Mouse (Mus musculus) thymus, adult 18-20 months (tissue): Measurements from ENCODE around the gene Tcp10a.
"Not testable (repeated sequence)": the region's sequence is repeated elsewhere in the genome, so short reads cannot be mapped to it uniquely, and the experiment has no call there.

Experiments used
- DNase-seq, 2 experiments: peaks; one replicate each; pipeline ENCODE4 v3.0.0; 2022; ENCODE audit warnings: mixed read lengths in 2 of 2

The Tcp10a gene

DNA sequence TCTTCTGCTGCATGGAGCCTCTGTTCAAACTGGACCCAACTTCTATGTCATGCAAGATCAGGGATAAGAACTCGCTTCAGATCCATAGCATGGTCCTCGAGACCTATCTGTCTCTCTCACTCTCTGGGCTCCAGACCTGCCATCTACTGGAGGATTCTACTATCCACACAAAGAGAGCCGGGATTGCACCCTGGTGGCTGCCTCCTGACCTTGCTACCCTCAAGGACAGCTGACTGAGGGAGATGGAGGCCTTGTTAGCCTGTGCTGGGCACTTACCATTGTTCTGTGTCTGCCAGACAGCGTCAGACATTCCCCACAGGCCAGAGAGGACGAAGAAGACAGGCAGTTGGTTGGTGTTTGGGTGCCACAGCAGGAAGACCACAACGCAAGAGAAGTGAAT lies 45.0 kb downstream of the Tcp10a start:
- not testable (repeated sequence) for DNase-seq

DNA sequence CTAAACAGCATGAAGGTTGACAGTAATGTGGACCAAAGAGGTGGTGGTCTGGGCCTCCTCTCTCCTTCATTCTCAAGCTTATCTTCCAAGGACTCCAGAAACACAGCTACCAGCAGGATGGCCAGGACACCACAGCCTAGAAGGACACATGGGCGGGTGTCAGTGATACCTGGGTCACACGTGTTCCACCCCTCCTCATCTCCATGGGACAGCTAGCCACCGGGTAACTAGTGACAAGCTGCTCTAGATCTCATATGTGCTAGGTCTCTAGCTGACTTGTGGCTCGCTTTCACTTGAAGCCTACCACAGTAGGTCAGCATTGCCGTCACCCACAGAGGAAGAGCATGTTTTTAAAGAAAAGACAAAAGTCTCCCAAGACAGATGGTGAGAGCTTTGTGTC lies 47.4 kb downstream of the Tcp10a start, which contains the start of gene Gm49630:
Gene Gm49630, minus strand, starts transcription at position 101 of the 400 bp plus-strand sequence.
- DNase-seq, result not testable (repeated sequence)

DNA sequence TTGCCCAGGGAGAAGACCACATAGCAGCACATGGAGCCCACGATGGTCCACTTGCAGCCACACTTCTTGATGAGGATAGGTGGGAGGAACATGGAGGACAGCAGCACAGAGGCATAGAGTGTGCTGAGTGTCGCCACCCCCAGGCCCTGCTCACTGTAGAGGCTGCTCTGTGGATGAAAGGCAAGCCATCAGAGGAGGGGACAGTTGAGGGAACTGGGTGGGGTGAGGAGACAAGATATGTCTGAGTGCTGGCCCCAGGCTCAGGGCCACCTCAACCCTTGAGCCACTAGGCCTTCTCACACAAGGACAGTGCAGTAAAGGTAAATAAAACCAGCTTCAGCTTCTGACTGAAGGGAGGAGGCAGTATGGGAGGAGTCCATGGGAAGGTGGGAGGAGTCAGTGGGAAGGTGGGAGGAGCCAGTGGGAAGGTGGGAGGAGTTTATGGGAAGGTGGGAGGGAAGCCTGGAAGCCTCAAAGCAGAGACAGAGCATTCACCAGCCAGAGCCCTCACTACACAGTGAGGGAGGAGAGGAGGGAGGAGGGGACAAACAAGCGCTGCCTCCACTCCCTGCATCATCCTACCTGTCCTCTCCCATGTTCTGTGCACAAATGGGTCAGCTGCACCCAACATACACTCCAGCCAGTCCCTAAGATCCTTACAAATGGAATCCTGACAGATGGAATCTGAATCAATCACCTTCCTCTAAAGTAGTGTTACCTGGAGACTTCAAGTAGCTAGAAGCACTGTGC lies 52.7 kb downstream of the Tcp10a start:
- not testable (repeated sequence) for DNase-seq

DNA sequence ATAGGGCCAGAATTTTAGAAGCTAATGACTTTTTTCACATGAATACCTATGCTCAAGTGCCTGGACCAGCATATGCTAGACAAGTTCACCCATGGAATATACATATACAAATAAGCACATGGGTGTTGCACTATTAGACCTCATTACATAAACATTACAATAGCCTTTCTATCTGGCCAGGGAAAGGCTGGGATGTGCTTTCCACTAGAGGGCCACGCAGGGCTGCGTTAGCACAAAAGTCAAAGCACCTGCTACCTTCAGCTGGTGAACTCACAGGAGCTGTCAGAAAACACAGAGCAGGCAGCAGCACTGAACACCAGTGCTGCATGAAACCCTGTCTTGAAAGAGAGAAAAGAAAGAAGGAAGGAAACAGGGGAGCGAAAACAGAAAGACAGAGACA lies 53.5 kb downstream of the Tcp10a start:
- not testable (repeated sequence) for DNase-seq

DNA sequence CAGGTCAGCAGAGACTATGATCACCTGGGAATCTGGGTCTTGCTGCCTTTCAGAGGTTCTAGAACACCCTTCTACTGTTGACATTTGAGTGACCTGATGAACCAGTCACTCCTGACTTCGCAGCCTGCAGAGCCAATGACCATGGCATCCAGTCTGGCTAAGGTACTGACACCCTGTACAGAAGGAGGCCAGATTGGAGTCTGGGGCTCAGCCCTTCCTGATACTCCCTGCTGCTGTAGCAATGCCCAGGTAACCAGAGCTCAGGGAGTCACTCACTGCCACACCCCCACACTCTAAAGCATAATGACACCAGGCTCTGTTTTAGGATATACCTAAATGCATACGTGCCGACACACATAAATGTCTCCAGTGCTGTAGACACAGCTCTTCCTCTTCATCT lies 58.3 kb downstream of the Tcp10a start:
- not testable (repeated sequence) for DNase-seq

DNA sequence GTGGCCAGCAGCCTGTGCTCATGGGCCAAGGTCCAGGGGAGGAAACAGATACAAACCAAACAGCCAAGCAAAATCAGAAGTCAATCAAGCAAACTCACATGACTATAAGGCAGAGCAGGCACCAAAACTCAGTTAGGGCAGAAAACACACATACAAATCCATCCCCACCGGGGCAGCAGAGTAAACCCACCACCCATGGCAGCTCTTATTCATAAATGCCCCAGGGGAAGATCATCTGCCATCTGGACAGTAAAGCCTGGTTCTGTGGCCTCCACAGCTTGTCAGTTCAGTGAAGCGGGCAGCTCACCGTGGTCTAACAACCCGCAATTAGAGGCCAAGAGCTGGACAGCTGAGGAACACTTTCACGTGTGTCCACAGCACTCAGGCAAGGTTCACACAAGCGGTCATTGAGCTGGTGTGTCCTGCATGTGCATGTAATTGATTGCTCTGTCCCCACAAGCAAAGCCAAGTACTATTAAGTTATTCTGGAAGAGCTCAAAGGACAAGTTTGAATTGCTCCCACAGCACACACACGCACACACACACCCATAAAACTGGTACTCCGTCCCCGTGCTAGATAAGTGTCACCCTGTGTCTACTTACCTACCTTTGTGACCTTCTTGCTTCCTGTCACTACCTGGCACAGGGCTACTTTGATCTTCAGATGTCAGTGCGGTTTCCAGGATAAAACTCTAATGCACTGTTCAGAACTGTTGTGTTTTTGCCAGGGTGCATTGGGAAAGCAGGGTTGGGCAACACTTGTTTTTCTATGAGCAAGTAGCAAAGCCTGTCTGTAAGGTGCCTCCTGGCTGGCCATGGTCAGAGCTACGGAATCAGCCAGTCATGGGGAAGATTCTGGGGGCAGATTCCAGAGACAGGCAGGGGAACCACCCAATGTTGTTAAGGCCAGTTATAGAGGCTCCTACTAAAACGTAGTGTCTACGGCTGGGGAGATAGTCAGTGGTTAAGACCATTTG lies 59.0 kb downstream of the Tcp10a start:
- not testable (repeated sequence) for DNase-seq

DNA sequence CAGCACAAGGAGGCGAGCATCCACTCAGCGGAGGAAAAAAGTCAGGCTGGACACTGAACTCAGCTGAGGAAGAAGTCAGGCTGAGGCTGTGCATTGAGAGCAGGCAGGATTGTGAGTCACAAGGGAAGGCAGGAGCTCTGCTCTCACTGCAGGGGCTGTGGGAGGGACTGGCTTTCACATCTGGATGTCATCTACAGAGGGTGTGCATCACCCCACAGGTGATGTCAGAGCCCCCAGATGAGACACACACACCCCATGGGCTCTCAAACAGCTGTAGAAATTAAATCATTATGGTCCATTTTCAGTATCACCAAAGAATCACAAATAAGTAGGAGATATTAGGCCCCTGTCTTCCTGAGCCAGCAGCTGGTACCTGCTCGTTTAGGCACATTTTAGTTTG lies 60.9 kb downstream of the Tcp10a start, which contains the start of gene Unc93a2:
Gene Unc93a2, minus strand, starts transcription at position 101 of the 400 bp plus-strand sequence.
- not testable (repeated sequence) for DNase-seq

DNA sequence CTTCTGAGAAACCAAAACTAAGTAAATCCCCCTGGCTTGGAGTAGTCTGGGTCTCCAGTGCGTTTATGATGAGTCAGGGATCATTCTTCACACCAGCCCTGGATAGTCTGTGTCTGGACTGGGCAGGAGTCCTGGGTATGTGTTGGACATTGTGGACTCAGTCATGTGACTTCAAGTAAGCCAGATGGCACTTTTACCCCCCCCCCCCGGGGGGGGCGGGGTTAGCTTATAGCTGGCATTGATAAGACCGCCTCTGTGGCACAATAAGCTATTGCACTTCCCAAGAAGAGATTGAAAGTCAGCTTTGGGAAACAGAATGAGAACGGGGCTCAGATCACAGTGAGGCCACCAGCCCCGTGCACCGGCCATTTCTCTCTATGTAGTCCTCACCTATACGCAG lies 61.6 kb downstream of the Tcp10a start:
- DNase-seq, result not testable (repeated sequence)

DNA sequence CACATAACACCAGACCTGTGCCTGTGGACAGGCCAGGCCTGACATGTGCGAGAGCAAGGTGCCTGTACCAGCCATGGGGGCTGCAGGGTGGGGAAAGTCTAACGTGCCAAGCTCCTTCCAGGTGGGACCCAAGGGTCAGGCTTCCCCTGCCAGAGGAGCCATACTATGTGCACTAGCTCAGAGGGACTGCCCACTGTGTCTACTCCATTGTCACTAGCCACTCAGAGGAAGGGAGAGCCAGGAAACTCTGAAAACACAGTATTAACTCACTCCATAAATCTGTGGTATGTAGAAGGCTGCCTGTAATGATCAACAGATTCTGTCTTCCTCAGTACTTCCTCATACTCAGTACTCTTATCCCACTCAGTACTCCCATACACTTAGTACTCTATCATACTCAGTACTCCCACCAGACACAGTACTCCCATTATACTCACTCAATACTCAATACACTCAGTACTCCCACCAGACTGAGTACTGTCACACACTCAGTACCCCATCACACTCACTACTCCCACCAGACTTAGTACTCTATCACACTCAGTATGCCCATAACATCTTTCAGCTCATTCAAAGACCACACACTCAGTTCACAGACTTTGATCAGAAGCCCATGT lies 64.0 kb downstream of the Tcp10a start:
- not testable (repeated sequence) for DNase-seq

DNA sequence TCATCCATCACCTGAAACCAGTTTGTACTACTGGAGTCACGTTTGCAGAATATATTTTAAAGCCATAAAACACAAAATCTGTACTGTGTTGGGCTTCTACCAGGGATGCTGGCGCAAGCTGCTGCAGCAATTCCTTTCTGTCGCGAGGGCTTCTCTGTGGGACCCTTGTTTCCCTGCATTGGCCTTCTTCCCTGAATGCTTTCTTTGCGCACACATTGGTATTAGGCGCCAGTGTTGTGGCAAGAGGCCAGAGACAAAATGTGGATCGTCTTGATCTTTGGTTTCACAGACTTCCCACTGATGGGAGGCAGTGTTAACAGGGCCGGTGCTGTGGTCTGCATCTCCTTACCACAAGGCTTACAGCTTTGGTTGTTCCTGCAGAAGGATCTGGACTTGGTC lies 64.5 kb downstream of the Tcp10a start:
- DNase-seq, result not testable (repeated sequence)

DNA sequence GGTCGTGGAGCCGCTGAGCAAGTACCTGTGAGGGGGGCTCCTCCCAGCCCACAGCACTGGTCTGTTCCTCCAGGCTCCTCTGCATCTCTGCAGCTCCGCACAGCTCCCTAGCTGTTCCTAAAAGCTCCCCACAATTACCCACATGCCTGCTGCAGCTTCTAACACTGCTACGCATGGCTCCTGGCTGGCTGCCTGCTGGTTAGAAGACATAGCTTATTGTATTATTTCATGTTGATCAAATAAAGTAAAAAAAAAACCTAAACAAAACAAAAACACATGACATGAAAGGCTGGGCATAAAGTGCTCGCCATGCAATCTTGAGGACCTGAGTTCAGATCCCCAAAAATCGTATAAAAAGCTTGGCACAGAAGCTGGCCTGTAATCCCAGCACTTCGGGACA lies 65.5 kb downstream of the Tcp10a start:
- DNase-seq, result not testable (repeated sequence)

DNA sequence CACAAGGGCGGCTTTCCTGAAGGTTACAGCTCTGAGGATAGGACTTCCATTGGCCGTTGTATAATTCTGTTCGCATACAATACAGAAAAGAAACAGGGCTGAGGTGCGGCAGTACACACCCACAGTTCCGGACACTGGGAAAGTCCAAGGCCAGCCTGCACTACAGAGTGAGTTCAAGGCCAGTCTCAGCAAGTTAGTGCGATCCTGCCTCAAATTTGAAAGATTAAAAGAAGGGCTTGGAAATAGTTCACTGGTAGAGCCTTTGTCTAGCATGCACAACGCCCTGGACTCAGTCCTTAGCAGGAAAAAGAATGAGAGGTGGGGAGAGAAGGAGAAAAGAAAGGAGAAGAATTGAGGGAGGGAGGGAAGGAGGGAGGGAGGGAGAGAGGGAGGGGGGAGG lies 70.7 kb downstream of the Tcp10a start:
- DNase-seq, result not testable (repeated sequence)
